Mouse (Mus musculus): Measurements from ENCODE around the gene Kif20b.

Kif20b gene

DNA sequence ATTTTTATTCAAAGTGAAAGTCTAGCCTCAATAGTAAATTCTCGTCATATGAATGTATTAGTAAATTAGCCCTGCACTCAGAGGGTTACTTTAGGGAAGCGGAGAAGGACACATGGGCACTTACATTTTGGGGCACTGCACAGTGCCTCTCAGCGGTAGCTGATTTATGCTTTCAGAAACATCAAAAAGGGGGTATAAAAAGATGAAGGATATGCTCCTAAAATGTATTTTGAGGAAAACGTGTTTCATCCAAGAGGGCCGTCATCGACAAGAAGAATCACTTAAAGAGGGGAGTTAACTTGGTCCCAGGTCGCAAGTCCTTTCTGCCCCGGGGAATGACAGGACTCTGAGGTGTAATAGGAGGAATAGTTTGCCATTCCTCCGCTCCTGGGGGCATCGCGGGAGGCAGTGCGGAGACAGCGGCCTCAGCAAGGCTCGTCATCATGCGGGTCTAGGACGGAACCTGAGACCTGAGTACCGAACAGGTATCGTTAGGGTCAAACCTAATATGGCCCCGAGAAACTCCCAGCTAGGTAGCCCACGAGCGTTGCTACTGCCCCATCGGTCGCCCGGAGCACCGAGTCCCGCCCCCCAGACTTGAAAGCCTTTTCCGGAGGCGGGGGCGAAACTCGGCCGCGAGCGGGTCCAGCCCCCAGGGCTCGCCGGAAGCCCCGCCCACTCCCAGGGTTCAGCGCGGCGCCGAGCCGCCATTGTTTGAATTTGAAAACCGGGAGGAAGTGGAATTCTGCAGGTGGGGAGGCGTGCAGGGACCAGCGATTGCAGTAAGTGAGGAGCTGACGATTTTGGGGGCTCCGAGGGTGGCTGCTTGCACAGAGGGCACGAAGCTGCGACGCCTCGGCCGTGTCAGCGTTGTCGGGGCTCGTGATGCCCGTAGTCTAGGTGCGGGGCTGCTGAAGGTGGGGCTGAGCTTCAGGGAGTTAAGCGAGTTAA is at the start of gene Kif20b:
Gene Kif20b, plus strand, starts transcription at position 710 of the 951 bp plus-strand sequence.
- peak; percentile 97 for ATAC-seq (ENCODE audit: low TSS enrichment)

DNA sequence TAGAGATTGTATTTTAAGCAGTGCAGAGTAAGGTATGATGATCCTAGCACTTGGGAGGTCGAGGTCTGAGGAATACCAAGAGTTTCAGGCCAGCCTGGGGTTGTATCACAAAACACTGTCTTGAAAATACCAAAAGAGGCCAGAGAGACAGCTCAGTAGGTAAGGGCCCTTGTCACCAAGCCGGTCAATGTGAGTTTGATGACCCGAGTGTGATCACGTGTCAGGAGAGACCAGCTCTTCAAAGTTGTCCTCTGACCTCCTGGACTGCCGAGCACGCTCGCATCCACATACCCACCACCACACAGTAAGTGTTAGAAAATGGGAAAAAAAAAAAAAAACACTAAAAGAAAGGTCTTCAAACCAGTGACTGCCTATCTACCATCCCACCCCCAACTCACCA is 45.5 kb upstream of the Kif20b start:
- ATAC-seq (ENCODE audit: low TSS enrichment): no peak

DNA sequence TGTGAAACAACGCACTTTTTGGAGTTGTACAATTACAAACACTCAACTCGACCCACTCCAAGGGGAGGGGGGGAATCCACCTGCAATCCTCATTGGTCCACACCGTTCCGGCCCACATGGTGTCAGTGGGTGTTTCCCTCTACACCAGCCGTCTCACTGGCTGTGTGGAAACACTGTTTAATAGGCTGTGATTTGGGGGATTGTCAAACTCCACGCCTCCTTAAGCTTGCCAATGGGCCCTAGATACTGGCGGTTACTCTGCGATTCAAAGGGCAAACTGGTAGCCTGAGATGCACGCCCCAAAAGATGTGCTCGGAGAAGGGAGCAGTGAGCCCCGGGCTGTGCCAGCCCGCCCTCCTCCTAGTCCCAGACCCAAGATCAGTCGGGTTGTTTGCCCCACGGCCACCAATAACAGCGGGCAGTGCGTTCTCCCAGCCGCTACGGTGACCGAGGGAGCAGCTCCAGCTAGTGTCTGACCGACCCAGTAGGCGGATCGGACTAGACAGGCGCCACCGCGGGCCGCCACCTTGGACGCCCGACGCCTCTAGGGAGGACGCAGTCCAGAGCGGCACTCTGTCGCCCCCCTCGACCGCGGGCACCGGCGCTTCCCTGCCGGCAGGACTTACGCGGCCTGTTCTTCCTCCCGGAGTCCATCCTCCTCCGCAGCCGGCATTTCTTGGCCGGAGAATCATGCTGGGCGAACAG is 44.1 kb upstream of the Kif20b start:
- ATAC-seq (ENCODE audit: low TSS enrichment): peak; percentile 77

- peak; percentile 56 for ATAC-seq (ENCODE audit: low TSS enrichment)
These were observed 43.3 kb upstream of the Kif20b start, which contains the start of gene Pank1 for GRCm38 (mm10) chr19:34878603-34879541. Gene Pank1, minus strand, starts transcription at chr19:34879455.

DNA sequence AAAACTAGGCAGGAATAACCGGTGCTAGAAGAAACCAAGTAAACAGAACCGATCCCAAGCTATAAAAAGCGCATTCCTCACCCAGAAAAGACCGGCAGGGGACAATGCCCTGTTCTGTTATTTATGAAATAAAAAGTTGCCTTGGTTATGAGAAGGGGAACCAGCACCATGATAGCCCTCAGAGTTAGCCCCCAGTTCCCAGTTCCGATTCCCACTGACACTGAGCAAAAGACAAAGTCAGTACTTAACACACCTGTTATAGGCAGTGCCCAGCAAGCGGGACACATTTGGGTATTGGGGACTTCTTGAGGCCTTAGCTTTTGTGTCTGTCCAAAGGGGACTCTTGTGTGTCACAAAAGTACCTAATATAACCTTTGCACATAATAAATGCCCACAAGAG is 42.5 kb upstream of the Kif20b start:
- no peak for ATAC-seq (ENCODE audit: low TSS enrichment)

GRCm38 (mm10) chr19:34881160-34881559 is 41.0 kb upstream of the Kif20b start:
- ATAC-seq (ENCODE audit: low TSS enrichment): no peak

DNA sequence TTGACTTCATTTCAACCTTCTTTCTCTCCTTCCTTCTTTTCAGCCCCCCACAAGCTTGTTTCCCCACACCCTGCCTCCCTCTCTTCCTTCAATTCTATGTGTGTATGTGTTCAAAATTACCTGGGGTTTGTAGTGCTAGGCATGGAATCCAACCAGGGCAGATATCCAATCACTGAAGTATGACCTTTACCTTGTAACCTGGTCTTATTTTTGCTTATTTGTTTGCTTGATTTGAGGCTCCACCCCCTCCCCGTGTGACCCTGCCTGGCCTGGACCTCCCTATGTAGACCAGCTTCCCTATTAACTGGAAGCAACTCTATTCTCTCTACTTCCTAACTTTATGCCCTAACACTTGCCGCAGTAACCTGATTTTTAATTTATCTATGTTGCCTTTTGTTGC is 39.7 kb upstream of the Kif20b start:
- no peak for ATAC-seq (ENCODE audit: low TSS enrichment)

DNA sequence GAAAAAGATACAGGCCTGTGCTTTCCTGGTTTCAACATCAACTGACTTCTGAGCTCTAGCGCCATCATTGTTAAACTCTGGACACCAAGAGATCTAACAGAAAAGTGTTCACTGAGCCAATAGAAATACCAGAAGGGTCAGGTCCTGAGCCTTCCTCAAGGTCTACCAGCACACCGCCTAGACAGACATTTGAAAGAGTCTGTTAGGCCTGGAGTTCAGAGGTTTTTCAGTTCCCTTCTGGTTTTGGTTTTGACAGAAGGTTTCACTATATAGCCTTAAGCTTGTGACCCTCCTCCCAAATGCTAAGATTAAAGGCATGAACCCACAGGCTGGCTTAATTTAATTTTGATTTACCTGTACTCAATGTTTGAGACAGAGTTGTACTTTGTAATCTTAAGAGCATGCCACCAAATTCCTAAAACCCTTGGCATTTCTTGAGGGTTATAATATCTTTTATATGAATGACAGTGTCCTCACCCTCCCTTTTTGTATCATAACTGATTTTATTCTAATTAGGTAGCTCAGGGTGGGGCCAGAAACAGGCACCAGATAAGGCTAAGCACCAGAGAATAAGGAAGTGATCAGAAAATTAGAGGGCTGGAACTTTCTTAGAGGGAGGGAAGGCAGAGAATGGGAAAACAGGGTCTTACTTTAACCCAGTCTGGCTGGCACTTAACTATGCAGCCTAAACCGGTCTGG is 38.5 kb upstream of the Kif20b start:
- no peak for ATAC-seq (ENCODE audit: low TSS enrichment)

DNA sequence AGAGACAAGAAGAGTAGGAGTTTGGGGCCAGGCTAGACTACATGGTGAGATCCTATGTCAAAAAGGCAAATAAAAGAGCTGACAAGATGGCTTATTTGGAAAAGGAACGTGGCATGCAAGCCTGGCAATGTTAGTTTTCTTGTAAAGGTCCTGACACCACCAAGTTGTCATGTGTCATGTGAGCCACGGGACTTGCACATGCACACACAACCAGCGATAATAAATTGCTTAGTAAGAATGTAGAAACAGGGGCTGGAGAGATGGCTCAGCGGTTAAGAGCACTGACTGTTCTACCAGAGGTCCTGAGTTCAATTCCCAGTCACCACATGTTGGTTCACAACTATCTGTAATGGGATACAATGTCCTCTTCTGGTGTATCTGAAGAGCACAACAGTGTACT is 35.8 kb upstream of the Kif20b start:
- ATAC-seq (ENCODE audit: low TSS enrichment): no peak

DNA sequence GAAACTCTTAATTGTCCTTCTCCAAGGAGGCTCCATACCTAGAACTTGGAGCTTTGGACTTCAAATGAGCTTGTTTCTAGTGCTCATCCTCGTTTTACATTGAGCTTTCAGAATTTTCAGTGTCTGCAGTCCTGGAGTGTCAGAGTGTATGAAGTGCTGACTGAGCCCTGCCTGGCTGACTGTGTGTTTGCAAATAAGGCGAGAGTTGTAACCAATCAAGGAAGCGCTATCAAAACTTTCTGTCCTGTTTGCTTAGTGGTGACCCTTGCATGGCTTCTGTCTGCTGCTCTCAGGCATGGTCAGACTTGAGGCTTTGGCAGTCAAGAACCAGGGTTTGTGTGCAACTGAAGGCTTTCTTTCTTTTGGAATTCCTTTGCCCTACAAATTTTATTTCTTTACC is 31.2 kb upstream of the Kif20b start:
- no peak for ATAC-seq (ENCODE audit: low TSS enrichment)

DNA sequence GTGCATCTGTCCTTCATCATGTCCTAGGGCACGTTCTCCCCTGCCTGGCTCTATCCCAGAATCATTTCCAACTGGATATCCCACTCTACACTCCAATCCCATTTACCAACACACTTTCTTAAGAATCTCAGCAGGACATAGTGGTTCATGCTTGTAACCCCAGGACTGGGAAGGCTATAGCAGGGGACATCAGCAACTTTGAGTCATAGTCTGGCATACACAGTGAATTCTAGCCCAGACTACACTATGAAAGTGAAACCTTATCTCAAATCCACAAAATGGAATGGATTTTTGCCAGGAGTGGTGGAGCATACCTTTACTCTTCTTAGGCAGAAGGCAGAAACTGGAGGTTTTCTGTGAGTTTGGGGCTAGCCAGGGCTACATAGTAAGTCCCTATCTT is 30.6 kb upstream of the Kif20b start:
- no peak for ATAC-seq (ENCODE audit: low TSS enrichment)

GRCm38 (mm10) chr19:34895082-34895481 is 27.1 kb upstream of the Kif20b start:
- ATAC-seq (ENCODE audit: low TSS enrichment): no peak

- ATAC-seq (ENCODE audit: low TSS enrichment): no peak
These were observed 24.8 kb upstream of the Kif20b start for GRCm38 (mm10) chr19:34897082-34897965.

- ATAC-seq (ENCODE audit: low TSS enrichment): no peak
These were observed 23.2 kb upstream of the Kif20b start for GRCm38 (mm10) chr19:34898941-34899340.

- no peak for ATAC-seq (ENCODE audit: low TSS enrichment)
These were observed 20.9 kb upstream of the Kif20b start for GRCm38 (mm10) chr19:34901266-34901665.

DNA sequence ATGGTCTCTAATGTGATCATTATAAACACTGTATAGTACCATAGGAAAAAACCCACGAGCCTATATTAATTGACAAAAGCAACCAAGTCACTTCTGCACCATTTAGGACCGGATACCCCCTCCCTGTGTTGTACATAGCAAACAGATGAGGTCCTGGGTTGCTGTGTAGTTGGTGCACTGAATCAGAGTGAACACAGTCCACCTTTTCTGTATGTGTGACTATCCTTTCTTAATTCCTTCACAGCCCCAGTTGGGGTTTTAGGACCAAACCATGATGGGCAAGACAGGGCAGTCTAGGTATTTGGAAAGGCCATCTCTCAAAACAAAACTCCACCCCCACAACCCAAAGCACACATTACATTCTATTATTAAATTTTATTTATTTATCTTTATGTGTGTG is 20.4 kb upstream of the Kif20b start:
- ATAC-seq (ENCODE audit: low TSS enrichment): no peak

- no peak for ATAC-seq (ENCODE audit: low TSS enrichment)
These were observed 18.1 kb upstream of the Kif20b start for GRCm38 (mm10) chr19:34904032-34904431.

DNA sequence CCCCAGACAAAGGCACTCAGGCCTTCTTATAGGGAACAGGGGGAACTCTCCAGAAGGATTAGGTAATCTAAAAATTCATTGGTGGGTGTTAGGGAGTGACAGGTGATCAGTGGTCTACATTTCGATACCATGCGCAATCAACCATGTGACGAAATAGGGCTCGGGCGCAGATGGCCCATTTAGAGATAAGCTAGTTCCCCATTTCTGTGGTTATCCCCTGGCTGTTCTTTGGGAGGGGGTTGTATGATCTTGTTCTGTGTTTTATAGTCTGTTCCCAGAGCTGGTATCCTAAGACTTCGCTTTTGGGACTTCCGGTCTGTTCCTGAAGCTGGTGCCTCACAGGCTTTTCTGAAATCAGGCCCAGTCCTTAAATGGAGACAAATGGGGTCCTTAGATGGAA is 16.7 kb upstream of the Kif20b start:
- no peak for ATAC-seq (ENCODE audit: low TSS enrichment)

DNA sequence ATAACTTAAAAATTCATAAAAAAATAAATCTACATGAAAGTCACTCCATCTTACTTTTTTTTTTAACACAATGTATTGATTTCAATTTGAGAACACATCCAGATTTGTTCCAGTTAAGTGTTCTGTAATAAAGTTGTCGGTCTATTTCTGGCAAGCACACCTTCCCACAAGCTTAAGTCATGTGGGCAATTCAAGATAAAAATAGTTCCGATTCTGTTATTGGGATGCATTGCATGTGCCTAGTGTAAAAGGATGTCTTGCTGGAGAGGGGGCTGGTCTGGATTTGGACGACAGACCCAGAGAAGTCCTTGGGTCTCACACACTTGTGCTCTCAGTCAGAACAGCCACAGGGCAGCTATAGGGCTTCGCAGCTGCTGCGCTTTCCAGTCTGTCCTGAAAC is 15.4 kb upstream of the Kif20b start:
- peak; percentile 69 for ATAC-seq (ENCODE audit: low TSS enrichment)

GRCm38 (mm10) chr19:34912366-34912765 is 9.8 kb upstream of the Kif20b start:
- ATAC-seq (ENCODE audit: low TSS enrichment): no peak

All from frontal cortex, adult (tissue).